ENCODE assay signal across 1 mouse cellular context in the genomic region with DNA sequence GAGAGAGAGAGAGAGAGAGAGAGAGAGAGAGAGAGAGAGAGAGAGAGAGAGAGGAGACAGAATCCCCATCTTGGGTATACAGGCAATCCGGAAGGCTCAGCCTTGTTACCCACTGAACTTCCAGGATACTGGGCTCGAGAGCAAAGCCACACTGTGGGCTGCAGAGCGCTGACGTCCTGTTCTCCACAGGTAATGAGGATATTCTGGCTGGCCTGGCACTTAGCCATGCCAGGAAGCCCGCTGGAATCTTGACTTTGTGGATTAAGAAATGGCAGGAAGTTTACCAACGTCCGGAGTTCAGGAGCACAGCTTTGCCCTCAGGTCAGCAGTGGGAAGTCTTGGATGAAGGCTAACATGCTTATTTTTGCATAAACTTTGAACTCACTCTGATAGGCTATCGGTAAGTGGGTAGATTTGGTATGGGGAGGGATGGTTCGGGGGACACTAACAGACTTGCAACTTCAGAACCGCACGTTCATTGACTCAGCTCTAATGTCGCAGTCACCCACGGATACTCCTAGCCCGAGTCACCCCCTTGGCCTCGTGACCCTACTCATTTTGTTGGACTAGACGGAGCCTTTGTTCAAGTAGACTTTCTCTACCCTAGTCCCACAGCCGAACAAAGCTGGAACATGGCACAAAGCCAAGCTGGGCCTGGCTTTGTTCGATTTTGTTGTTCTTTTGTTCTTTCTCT.
TF ChIP-seq lines count a peak whose summit lies in the region.

No protein-coding gene starts in this region.

TF ChIP-seq in MEL, 35 proteins besides CTCF, POLR2A, EP300 and RAD21 (continued from another document):
- TF ChIP-seq ETS1 (IDR thresholded peaks at IDR 0.05; ENCODE audit: low read depth, low read length): no peak
